Mouse (Mus musculus): ENCODE data around the gene Synm.
A peak's percentile ranks its signal among the peaks of the same experiment; 100 is the strongest.

Synm gene

GRCm38 (mm10) chr7:67759629-67759995 is at the start of gene Synm:
TSS of gene Synm (minus strand) at chr7:67759742.
- DNase-seq (ENCODE audit: low spot score) = peak; percentile 91

- DNase-seq (ENCODE audit: low spot score) = no peak
Observed at GRCm38 (mm10) chr7:67803857-67804215, 44.3 kb upstream of the Synm start.

- DNase-seq (ENCODE audit: low spot score) = no peak
Observed at GRCm38 (mm10) chr7:67803015-67803856, 43.7 kb upstream of the Synm start.

GRCm38 (mm10) chr7:67801022-67801421 is 41.5 kb upstream of the Synm start:
- no peak for DNase-seq (ENCODE audit: low spot score)

- DNase-seq (ENCODE audit: low spot score) = no peak
Observed at GRCm38 (mm10) chr7:67800547-67800946, 41.0 kb upstream of the Synm start.

GRCm38 (mm10) chr7:67798476-67798875 is 38.9 kb upstream of the Synm start:
- no peak for DNase-seq (ENCODE audit: low spot score)

- no peak for DNase-seq (ENCODE audit: low spot score)
Observed at GRCm38 (mm10) chr7:67797065-67797464, 37.5 kb upstream of the Synm start.

- DNase-seq (ENCODE audit: low spot score) = no peak
Observed at GRCm38 (mm10) chr7:67793449-67793848, 33.9 kb upstream of the Synm start.

GRCm38 (mm10) chr7:67791256-67791655 is 31.7 kb upstream of the Synm start:
- DNase-seq (ENCODE audit: low spot score) = no peak

GRCm38 (mm10) chr7:67788713-67789112 is 29.2 kb upstream of the Synm start:
- peak; percentile 70 for DNase-seq (ENCODE audit: low spot score)

- DNase-seq (ENCODE audit: low spot score) = peak; percentile 9
Observed at GRCm38 (mm10) chr7:67787861-67788260, 28.3 kb upstream of the Synm start.

GRCm38 (mm10) chr7:67776636-67777305 is 17.2 kb upstream of the Synm start:
- peak; percentile 17 for DNase-seq (ENCODE audit: low spot score)

- DNase-seq (ENCODE audit: low spot score) = no peak
Observed at GRCm38 (mm10) chr7:67775623-67776022, 16.1 kb upstream of the Synm start.

- DNase-seq (ENCODE audit: low spot score) = no peak
Observed at GRCm38 (mm10) chr7:67772231-67772630, 12.7 kb upstream of the Synm start.

GRCm38 (mm10) chr7:67769487-67769886 is 9.9 kb upstream of the Synm start:
- DNase-seq (ENCODE audit: low spot score) = no peak

GRCm38 (mm10) chr7:67768125-67768524 is 8.6 kb upstream of the Synm start:
- no peak for DNase-seq (ENCODE audit: low spot score)

- DNase-seq (ENCODE audit: low spot score) = no peak
Observed at GRCm38 (mm10) chr7:67763625-67764024, 4.1 kb upstream of the Synm start.

GRCm38 (mm10) chr7:67758858-67759628 is 499 bp downstream of the Synm start:
- peak; percentile 86 for DNase-seq (ENCODE audit: low spot score)

- DNase-seq (ENCODE audit: low spot score) = no peak
Observed at GRCm38 (mm10) chr7:67758506-67758857, 1.1 kb downstream of the Synm start.

GRCm38 (mm10) chr7:67756636-67757035 is 2.9 kb downstream of the Synm start:
- no peak for DNase-seq (ENCODE audit: low spot score)

- no peak for DNase-seq (ENCODE audit: low spot score)
Observed at GRCm38 (mm10) chr7:67755366-67755765, 4.2 kb downstream of the Synm start.

GRCm38 (mm10) chr7:67754606-67755005 is 4.9 kb downstream of the Synm start:
- DNase-seq (ENCODE audit: low spot score) = no peak

All from MN1 (cell line).